Mouse (Mus musculus) bone marrow macrophage, adult 2 months (primary cell): ENCODE measurements at regions not wholly inside any gene's neighbourhood (a gene's known extent, or its start where the extent isn't known, plus 50 kb on each side); places are given as distances from the start of the nearest gene placed in this dataset.

ENCODE experiments used
- CTCF ChIP-seq: IDR thresholded peaks from 2 replicates; pipeline ENCODE4 v1.5.1; 2012; ENCODE audit warnings: low read depth, mild to moderate bottlenecking, low read length, moderate library complexity
- POLR2A ChIP-seq: IDR thresholded peaks from 2 replicates; pipeline ENCODE4 v1.6.1; 2012; ENCODE audit warnings: mild to moderate bottlenecking, low read depth, low read length, borderline replicate concordance

- no peak for TF ChIP-seq CTCF
- no peak for TF ChIP-seq POLR2A
Observed at GRCm38 (mm10) chr15:60577084-60577483, 276.5 kb downstream of the Fam84b start.
